Mouse (Mus musculus) hindbrain, embryonic 11.5 days (tissue): ENCODE results near the gene Cdc42se1. TPM values are rescaled to one million over a fixed set of nuclear protein-coding genes. Genes with fewer than 3 reads are reported as not detected.
A peak's percentile ranks its signal among the peaks of the same experiment; 100 is the strongest.

Source experiments
- ATAC-seq: fragments of 200-750 bp; cut with Nextera tagmentation; 2 replicates; pipeline ENCODE4 v1.8.0; 2017; ENCODE audit warnings: mild to moderate bottlenecking, moderate TSS enrichment, moderate library complexity; ENCODE audit not compliant: low FRiP score
- DNase-seq: peaks from one replicate; pipeline ENCODE4 v3.0.0-alpha.2; 2015; ENCODE audit warnings: low spot score
- H3K27ac ChIP-seq: fragments of 300-500 bp; sonication (generic); 2 replicates; pipeline ENCODE4 v1.5.1; 2014; ENCODE audit warnings: mild to moderate bottlenecking, low read depth, low read length
- H3K27me3 ChIP-seq: fragments of 300-500 bp; sonication (generic); 2 replicates; pipeline ENCODE4 v1.6.1; 2014; ENCODE audit warnings: mild to moderate bottlenecking, low read length, moderate library complexity, mixed read lengths; ENCODE audit not compliant: control insufficient read depth, insufficient read depth
- H3K36me3 ChIP-seq: fragments of 300-500 bp; sonication (generic); 2 replicates; pipeline ENCODE4 v1.6.1; 2014; ENCODE audit warnings: mild to moderate bottlenecking, low read length, moderate library complexity, mixed read lengths; ENCODE audit not compliant: control insufficient read depth, insufficient read depth
- H3K4me1 ChIP-seq: fragments of 300-500 bp; sonication (generic); replicated peaks from 2 replicates; pipeline ENCODE4 v1.6.1; 2014; ENCODE audit warnings: low read length, mixed read lengths; ENCODE audit not compliant: control insufficient read depth, insufficient read depth
- H3K4me2 ChIP-seq: fragments of 300-500 bp; sonication (generic); replicated peaks from 2 replicates; pipeline ENCODE4 v1.6.1; 2014; ENCODE audit warnings: mild to moderate bottlenecking, low read depth, low read length
- H3K4me3 ChIP-seq: fragments of 300-500 bp; sonication (generic); 2 replicates; pipeline ENCODE4 v1.5.1; 2014; ENCODE audit warnings: low read depth, low read length
- H3K9ac ChIP-seq: fragments of 300-500 bp; sonication (generic); 2 replicates; pipeline ENCODE4 v1.6.1; 2014; ENCODE audit warnings: low read depth, low read length
- H3K9me3 ChIP-seq: fragments of 300-500 bp; sonication (generic); 2 replicates; pipeline ENCODE4 v1.6.1; 2016; ENCODE audit warnings: low read length; ENCODE audit not compliant: control insufficient read depth
- WGBS: fragments of 180-500 bp; shearing (Covaris S2); extraction: QIAGEN DNeasy Blood & Tissue Kit; methylation state at CpG from one replicate; pipeline ENCODE4 v1.1.7; 2014; 5-methylcytosine and 5-hydroxymethylcytosine counted together
- polyA plus RNA-seq: library from polyadenylated mRNA; unstranded; fragments of >200 nt; fragmentation: Nextera tagmentation; extraction: Ambion mirVana; gene quantifications from 2 replicates; pipeline ENCODE4 v1.2.1, GENCODE M21; 2014

The Cdc42se1 gene
- polyA plus RNA-seq, 1 experiment from 2014 or later = 110 TPM

GRCm38 (mm10) chr3:95250783-95251424 is 22.4 kb downstream of the Cdc42se1 start, which contains the start of gene Bnipl:
Gene Bnipl (minus strand): TSS chr3:95251193.
- H3K4me1 ChIP-seq = no peaks in the 10 kb centered on the region
- no peak within 1 kb of the TSS for H3K27ac ChIP-seq

GRCm38 (mm10) chr3:95256931-95257330 is 28.4 kb downstream of the Cdc42se1 start:
- H3K9ac ChIP-seq = no peak overlapping the region
- H3K4me2 ChIP-seq = no peak overlapping the region
- H3K4me3 ChIP-seq = no peak overlapping the region
- H3K27ac ChIP-seq = no peak overlapping the region
- no peaks in the 10 kb centered on the region for H3K9me3 ChIP-seq
- 83% methylated on average over 5 of the region's 5 CpGs for WGBS
- H3K27me3 ChIP-seq = no peaks in the 10 kb centered on the region
- H3K4me1 ChIP-seq = no peaks in the 10 kb centered on the region
- DNase-seq = no peak
- no peak for ATAC-seq
- 0 out of 2 replicates have a peak, but pooled peaks cover 2% of the 10 kb centered on the region for H3K36me3 ChIP-seq

More at GRCm38 (mm10) chr3:95250783-95251424, 22.4 kb downstream of the Cdc42se1 start, which contains the start of gene Bnipl:
- Histone ChIP-seq H3K36me3 (0 out of 2 replicates have a peak, but pooled peaks cover 2% of the 10 kb centered on the region), H3K27me3 (no peaks in the 10 kb centered on the region), H3K9ac (no peak within 1 kb of the TSS), H3K4me2 (no peak within 1 kb of the TSS), H3K4me3 (no peak within 1 kb of the TSS), H3K9me3 (no peaks in the 10 kb centered on the region)
- 60% methylated on average over 7 of the region's 7 CpGs for WGBS
- no peak for DNase-seq
- no peak for ATAC-seq

GRCm38 (mm10) chr3:95261975-95262374 is 33.4 kb downstream of the Cdc42se1 start:
- H3K9me3 ChIP-seq = no peaks in the 10 kb centered on the region
- DNase-seq (no peak), ATAC-seq (no peak)
- WGBS = 88% methylated on average over 4 of the region's 4 CpGs
- H3K4me1 ChIP-seq = no peaks in the 10 kb centered on the region
- no peak overlapping the region for H3K4me2 ChIP-seq
- H3K27me3 ChIP-seq = no peaks in the 10 kb centered on the region
- H3K9ac ChIP-seq = no peak overlapping the region
- peaks cover 5% of the 10 kb centered on the region; the same call in 1 of the 2 replicates for H3K36me3 ChIP-seq
- no peak overlapping the region for H3K27ac ChIP-seq
- H3K4me3 ChIP-seq = no peak overlapping the region

- Histone ChIP-seq H3K9ac (no peak overlapping the region), H3K4me3 (no peak overlapping the region), H3K9me3 (no peaks in the 10 kb centered on the region), H3K27me3 (no peaks in the 10 kb centered on the region), H3K4me1 (no peaks in the 10 kb centered on the region), H3K36me3 (peaks cover 6% of the 10 kb centered on the region; the same call in 1 of the 2 replicates), H3K27ac (no peak overlapping the region), H3K4me2 (no peak overlapping the region)
- ATAC-seq = no peak
- WGBS = 47% methylated on average over 11 of the region's 11 CpGs
- peak; percentile 66 for DNase-seq
Observed at GRCm38 (mm10) chr3:95263089-95263739, 34.7 kb downstream of the Cdc42se1 start.

GRCm38 (mm10) chr3:95264724-95265123 is 36.2 kb downstream of the Cdc42se1 start:
- Histone ChIP-seq H3K4me3 (no peak overlapping the region), H3K4me1 (no peaks in the 10 kb centered on the region), H3K4me2 (no peak overlapping the region), H3K9ac (no peak overlapping the region), H3K27me3 (no peaks in the 10 kb centered on the region), H3K27ac (no peak overlapping the region), H3K36me3 (peaks cover 6% of the 10 kb centered on the region; the same call in 1 of the 2 replicates), H3K9me3 (no peaks in the 10 kb centered on the region)
- no peak for ATAC-seq
- no peak for DNase-seq
- WGBS = 90% methylated on average over 1 of the region's 1 CpGs

GRCm38 (mm10) chr3:95266052-95266451 is 37.5 kb downstream of the Cdc42se1 start:
- H3K4me1 ChIP-seq = no peaks in the 10 kb centered on the region
- WGBS = 96% methylated on average over 3 of the region's 3 CpGs
- H3K27me3 ChIP-seq = no peaks in the 10 kb centered on the region
- no peak overlapping the region for H3K4me2 ChIP-seq
- no peak for ATAC-seq
- no peak overlapping the region for H3K4me3 ChIP-seq
- no peaks in the 10 kb centered on the region for H3K9me3 ChIP-seq
- DNase-seq = no peak
- H3K27ac ChIP-seq = no peak overlapping the region
- H3K9ac ChIP-seq = no peak overlapping the region
- H3K36me3 ChIP-seq = peaks cover 6% of the 10 kb centered on the region; the same call in 1 of the 2 replicates

GRCm38 (mm10) chr3:95267855-95268254 is 39.3 kb downstream of the Cdc42se1 start:
- Histone ChIP-seq H3K4me1 (no peaks in the 10 kb centered on the region), H3K36me3 (0 out of 2 replicates have a peak, but pooled peaks cover 3% of the 10 kb centered on the region), H3K9ac (no peak overlapping the region), H3K9me3 (no peaks in the 10 kb centered on the region), H3K27me3 (no peaks in the 10 kb centered on the region), H3K27ac (no peak overlapping the region), H3K4me3 (no peak overlapping the region), H3K4me2 (no peak overlapping the region)
- no peak for ATAC-seq
- no peak for DNase-seq

- Histone ChIP-seq H3K4me1 (no peaks in the 10 kb centered on the region), H3K4me2 (no peak overlapping the region), H3K9ac (no peak overlapping the region), H3K36me3 (0 out of 2 replicates have a peak, but pooled peaks cover 3% of the 10 kb centered on the region), H3K9me3 (no peaks in the 10 kb centered on the region), H3K27me3 (no peaks in the 10 kb centered on the region), H3K27ac (no peak overlapping the region), H3K4me3 (no peak overlapping the region)
- ATAC-seq = no peak
- no peak for DNase-seq
- 84% methylated on average over 5 of the region's 5 CpGs for WGBS
Observed at GRCm38 (mm10) chr3:95269789-95270188, 41.3 kb downstream of the Cdc42se1 start.
